Comparison of ENCODE assay signal across 1 mouse cellular context in genomic region chr5:124482966-124483654, GRCm38 (mm10).
TF ChIP-seq lines count a peak whose summit lies in the region.

Gene Snrnp35 (plus strand): TSS chr5:124483134.

TF ChIP-seq in MEL, 35 proteins besides CTCF, POLR2A, EP300 and RAD21 (continued from another document):
- peak; percentile 94 for TF ChIP-seq NRF1 (IDR thresholded peaks at IDR 0.05; ENCODE audit: insufficient read depth, low read depth, low read length, poor library complexity, severe bottlenecking)
- TF ChIP-seq TCF12 (IDR thresholded peaks at IDR 0.05; ENCODE audit: low read depth, low read length), result peak; percentile 42
- peak; percentile 80; the same call in 1 of the 2 replicates for TF ChIP-seq POLR2AphosphoS2 (IDR thresholded peaks at IDR 0.05; ENCODE audit: low read length)
- TF ChIP-seq CHD2 (IDR thresholded peaks at IDR 0.05; ENCODE audit: low read length), result peak; percentile 85
- peak; percentile 100 for TF ChIP-seq ZC3H11A (IDR thresholded peaks at IDR 0.05; ENCODE audit: low read depth, low read length)
- TF ChIP-seq ZNF384 (IDR thresholded peaks at IDR 0.05; ENCODE audit: low read depth, low read length), result no peak
- TF ChIP-seq POLR2AphosphoS5 (IDR thresholded peaks at IDR 0.05; ENCODE audit: borderline replicate concordance, low read depth, low read length), result no peak
